Mouse (Mus musculus): Measurements from ENCODE around the gene Plin5. TPM values are rescaled to one million over a fixed set of nuclear protein-coding genes. Genes with fewer than 3 reads are reported as not detected.

The Plin5 gene
- total and polyA plus RNA-seq, 3 experiments: 112 to 160 (median 159) TPM

GRCm38 (mm10) chr17:56102927-56103326 lies 14.5 kb downstream of the Plin5 start:
- Histone ChIP-seq H3K27me3 (ENCODE audit: control insufficient read depth, insufficient read depth, low read length) (no peaks in the 10 kb centered on the region), H3K36me3 (ENCODE audit: control insufficient read depth, insufficient read depth, low read length) (no peaks in the 10 kb centered on the region), H3K27ac (no peak overlapping the region; the same call in 1 of the 2 replicates), H3K9ac (ENCODE audit: low read depth, low read length) (no peak overlapping the region), H3K4me3 (no peak overlapping the region), H3K79me2 (replicated peaks; ENCODE audit: control insufficient read depth, insufficient read depth, low read length) (no peaks in the 10 kb centered on the region), H3K4me1 (ENCODE audit: control insufficient read depth, insufficient read depth, low read length) (peaks cover 2% of the 10 kb centered on the region; the same call in 1 of the 2 replicates)
- WGBS: 89% methylated on average over 9 of the region's 9 CpGs
- intact Hi-C loops (cut with DNase I): no loop called here
- TF ChIP-seq POLR2A (IDR thresholded peaks at IDR 0.05; ENCODE audit: insufficient read depth, low read depth, low read length) (peak; percentile 55), CTCF (IDR thresholded peaks at IDR 0.05) (no peak), EP300 (IDR thresholded peaks at IDR 0.05; ENCODE audit: insufficient read depth, low read depth, low read length) (no peak)
- no peak for DNase-seq

- WGBS: 92% methylated on average over 5 of the region's 5 CpGs
- H3K27me3 ChIP-seq (ENCODE audit: control insufficient read depth, insufficient read depth, low read length): no peaks in the 10 kb centered on the region
Measured at GRCm38 (mm10) chr17:56102158-56102557, 15.2 kb downstream of the Plin5 start.

DNA sequence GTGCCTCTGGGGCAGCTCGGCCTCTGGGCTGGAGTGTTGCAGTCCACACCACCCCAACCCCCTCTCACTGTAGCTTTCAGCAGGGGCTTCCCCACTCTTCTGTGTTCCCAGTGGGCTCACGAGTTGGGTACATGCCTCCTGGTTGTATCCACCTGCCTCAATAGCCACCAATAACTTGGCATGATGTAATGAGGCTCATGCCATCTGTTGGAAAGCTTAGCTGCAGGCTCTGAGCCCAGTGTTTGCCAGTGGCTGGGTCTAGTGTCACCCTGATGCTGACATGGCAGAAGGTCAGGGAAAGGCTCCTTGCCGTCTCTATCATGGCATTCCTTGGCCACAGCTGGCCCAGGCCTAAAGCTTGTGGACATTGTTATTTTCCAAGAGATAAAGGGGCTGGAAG lies 16.6 kb downstream of the Plin5 start:
- WGBS: 72% methylated on average over 3 of the region's 3 CpGs
- Histone ChIP-seq H3K27ac (no peak overlapping the region), H3K79me2 (replicated peaks; ENCODE audit: control insufficient read depth, insufficient read depth, low read length) (no peaks in the 10 kb centered on the region), H3K9ac (ENCODE audit: low read depth, low read length) (no peak overlapping the region), H3K4me3 (no peak overlapping the region), H3K4me1 (ENCODE audit: control insufficient read depth, insufficient read depth, low read length) (no peaks in the 10 kb centered on the region), H3K27me3 (ENCODE audit: control insufficient read depth, insufficient read depth, low read length) (no peaks in the 10 kb centered on the region), H3K36me3 (ENCODE audit: control insufficient read depth, insufficient read depth, low read length) (no peaks in the 10 kb centered on the region)
- peak; percentile 67; the same call in 1 of the 2 replicates for TF ChIP-seq POLR2A (IDR thresholded peaks at IDR 0.05; ENCODE audit: insufficient read depth, low read depth, low read length)
- no peak for TF ChIP-seq CTCF (IDR thresholded peaks at IDR 0.05)
- peak; percentile 67; the same call in 1 of the 2 replicates for TF ChIP-seq EP300 (IDR thresholded peaks at IDR 0.05; ENCODE audit: insufficient read depth, low read depth, low read length)
- intact Hi-C loops (cut with DNase I): no loop called here
- DNase-seq: peak; percentile 38 to 45

More at GRCm38 (mm10) chr17:56102158-56102557, 15.2 kb downstream of the Plin5 start:
- Histone ChIP-seq H3K4me3 (no peak overlapping the region), H3K27ac (no peak overlapping the region), H3K4me1 (ENCODE audit: control insufficient read depth, insufficient read depth, low read length) (no peaks in the 10 kb centered on the region), H3K36me3 (ENCODE audit: control insufficient read depth, insufficient read depth, low read length) (no peaks in the 10 kb centered on the region), H3K9ac (ENCODE audit: low read depth, low read length) (no peak overlapping the region), H3K79me2 (replicated peaks; ENCODE audit: control insufficient read depth, insufficient read depth, low read length) (no peaks in the 10 kb centered on the region)
- no peak for DNase-seq
- peak; percentile 56 for TF ChIP-seq POLR2A (IDR thresholded peaks at IDR 0.05; ENCODE audit: insufficient read depth, low read depth, low read length)
- TF ChIP-seq CTCF (IDR thresholded peaks at IDR 0.05): no peak
- 0 out of 2 replicates have a peak, but pooled peaks have one; percentile 15 for TF ChIP-seq EP300 (IDR thresholded peaks at IDR 0.05; ENCODE audit: insufficient read depth, low read depth, low read length)
- intact Hi-C loops (cut with DNase I): no loop called here

DNA sequence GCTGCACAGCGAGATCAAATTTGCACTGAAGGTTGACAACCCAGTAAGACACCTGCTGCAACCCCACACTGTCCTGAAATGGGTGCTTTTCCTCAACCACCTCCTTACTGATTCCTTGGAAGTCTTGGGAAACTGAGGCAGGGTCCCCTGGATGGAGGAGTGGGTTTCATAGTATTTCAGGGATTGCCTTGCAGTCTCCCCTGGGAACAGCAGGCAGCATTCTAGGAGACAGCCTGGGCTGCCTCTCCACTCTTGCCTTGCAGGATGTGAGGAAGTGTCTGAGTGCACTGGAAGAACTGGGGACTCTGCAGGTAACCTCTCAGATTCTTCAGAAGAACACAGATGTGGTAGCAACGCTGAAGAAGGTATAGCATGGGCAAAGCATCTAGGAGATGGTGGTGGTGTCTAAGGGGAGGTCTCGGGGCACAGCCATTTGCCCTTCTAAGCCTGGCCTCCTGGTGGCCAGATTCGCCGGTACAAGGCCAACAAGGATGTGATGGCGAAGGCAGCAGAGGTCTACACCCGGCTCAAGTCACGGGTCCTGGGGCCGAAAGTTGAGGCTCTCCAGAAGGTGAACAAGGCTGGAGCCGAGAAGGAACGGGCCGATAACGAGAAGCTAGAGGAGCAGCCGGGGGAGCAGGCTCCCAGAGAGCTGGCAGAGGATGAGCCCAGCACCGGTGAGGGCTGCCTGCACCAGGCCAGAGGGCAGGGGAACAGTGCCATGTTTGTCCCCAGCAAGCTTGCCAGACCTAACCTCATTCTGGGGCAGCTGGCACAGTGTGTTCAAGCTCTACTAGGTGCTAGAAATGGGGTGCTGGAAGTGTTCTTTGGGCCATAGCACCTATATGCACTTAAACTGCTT lies 18.5 kb downstream of the Plin5 start:
- intact Hi-C loops (cut with DNase I): no loop called here
- peak in 1 of 2 experiments; percentile 47 for DNase-seq
- TF ChIP-seq POLR2A (IDR thresholded peaks at IDR 0.05; ENCODE audit: insufficient read depth, low read depth, low read length) (no peak), EP300 (IDR thresholded peaks at IDR 0.05; ENCODE audit: insufficient read depth, low read depth, low read length) (no peak), CTCF (IDR thresholded peaks at IDR 0.05) (peak; percentile 35)
- no peaks in the 10 kb centered on the region for H3K27me3 ChIP-seq (ENCODE audit: control insufficient read depth, insufficient read depth, low read length)
- H3K79me2 ChIP-seq (replicated peaks; ENCODE audit: control insufficient read depth, insufficient read depth, low read length): no peaks in the 10 kb centered on the region
- WGBS: 77% methylated on average over 15 of the region's 15 CpGs
- no peak overlapping the region for H3K9ac ChIP-seq (ENCODE audit: low read depth, low read length)
- H3K36me3 ChIP-seq (ENCODE audit: control insufficient read depth, insufficient read depth, low read length): no peaks in the 10 kb centered on the region
- no peak overlapping the region for H3K4me3 ChIP-seq
- H3K27ac ChIP-seq: no peak overlapping the region
- no peaks in the 10 kb centered on the region for H3K4me1 ChIP-seq (ENCODE audit: control insufficient read depth, insufficient read depth, low read length)

DNA sequence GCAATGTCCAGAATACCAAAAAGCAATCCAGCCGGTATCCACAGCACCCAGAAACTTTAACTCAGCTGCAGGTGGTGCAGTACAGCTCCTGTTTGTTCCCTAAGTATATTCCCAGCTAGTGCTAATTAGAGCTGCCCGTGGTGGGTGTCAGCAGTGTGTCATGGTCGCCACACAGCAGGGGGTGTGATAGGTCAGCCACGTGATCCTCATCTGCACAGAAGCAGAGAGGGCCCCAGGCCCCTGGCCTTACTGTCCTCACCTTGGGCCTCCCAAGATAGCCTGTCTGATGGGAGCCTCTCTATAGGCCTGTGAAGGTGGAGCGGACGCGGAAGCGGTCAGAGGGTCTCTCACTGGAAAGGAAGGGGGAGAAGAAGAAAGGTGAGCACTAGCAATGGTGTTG lies 19.2 kb downstream of the Plin5 start:
- no peak overlapping the region for H3K4me3 ChIP-seq
- intact Hi-C loops (cut with DNase I): no loop called here
- no peak overlapping the region for H3K9ac ChIP-seq (ENCODE audit: low read depth, low read length)
- no peaks in the 10 kb centered on the region for H3K79me2 ChIP-seq (replicated peaks; ENCODE audit: control insufficient read depth, insufficient read depth, low read length)
- H3K36me3 ChIP-seq (ENCODE audit: control insufficient read depth, insufficient read depth, low read length): no peaks in the 10 kb centered on the region
- no peaks in the 10 kb centered on the region for H3K27me3 ChIP-seq (ENCODE audit: control insufficient read depth, insufficient read depth, low read length)
- no peaks in the 10 kb centered on the region for H3K4me1 ChIP-seq (ENCODE audit: control insufficient read depth, insufficient read depth, low read length)
- WGBS: 88% methylated on average over 8 of the region's 8 CpGs
- no peak for DNase-seq
- TF ChIP-seq CTCF (IDR thresholded peaks at IDR 0.05) (no peak), POLR2A (IDR thresholded peaks at IDR 0.05; ENCODE audit: insufficient read depth, low read depth, low read length) (no peak), EP300 (IDR thresholded peaks at IDR 0.05; ENCODE audit: insufficient read depth, low read depth, low read length) (no peak)
- H3K27ac ChIP-seq: no peak overlapping the region

DNA sequence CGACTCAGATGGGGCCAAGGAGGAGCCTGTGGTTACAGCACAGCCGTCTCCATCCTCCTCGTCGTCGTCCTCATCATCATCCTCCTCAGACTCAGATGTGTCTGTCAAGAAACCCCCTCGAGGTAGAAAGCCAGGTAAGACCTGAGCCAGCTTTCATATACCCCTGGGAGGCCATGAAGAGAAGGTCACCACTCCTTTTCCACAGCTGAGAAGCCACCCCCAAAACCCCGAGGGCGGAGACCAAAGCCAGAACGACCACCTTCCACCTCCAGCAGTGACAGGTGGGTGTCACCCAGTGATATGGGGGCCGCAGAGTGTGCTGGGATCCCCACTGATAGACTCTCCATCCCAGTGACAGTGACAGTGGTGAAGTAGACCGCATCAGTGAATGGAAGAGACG lies 20.5 kb downstream of the Plin5 start:
- WGBS: 89% methylated on average over 12 of the region's 12 CpGs
- intact Hi-C loops (cut with DNase I): no loop called here
- no peaks in the 10 kb centered on the region for H3K27me3 ChIP-seq (ENCODE audit: control insufficient read depth, insufficient read depth, low read length)
- no peak overlapping the region for H3K27ac ChIP-seq
- no peak overlapping the region for H3K4me3 ChIP-seq
- H3K9ac ChIP-seq (ENCODE audit: low read depth, low read length): no peak overlapping the region
- no peak for TF ChIP-seq EP300 (IDR thresholded peaks at IDR 0.05; ENCODE audit: insufficient read depth, low read depth, low read length)
- H3K36me3 ChIP-seq (ENCODE audit: control insufficient read depth, insufficient read depth, low read length): no peaks in the 10 kb centered on the region
- DNase-seq: no peak
- H3K79me2 ChIP-seq (replicated peaks; ENCODE audit: control insufficient read depth, insufficient read depth, low read length): no peaks in the 10 kb centered on the region
- no peaks in the 10 kb centered on the region for H3K4me1 ChIP-seq (ENCODE audit: control insufficient read depth, insufficient read depth, low read length)

Measured in heart, adult 2 months (tissue).